Mouse (Mus musculus) midbrain, embryonic 11.5 days (tissue): ENCODE results near the gene Hcn1. TPM values are rescaled to one million over a fixed set of nuclear protein-coding genes. Genes with fewer than 3 reads are reported as not detected.
A peak's percentile ranks its signal among the peaks of the same experiment; 100 is the strongest.

Experiments
- ATAC-seq: fragments of 200-750 bp; cut with Nextera tagmentation; 2 replicates; pipeline ENCODE4 v1.8.0; 2017; ENCODE audit warnings: moderate TSS enrichment, moderate library complexity; ENCODE audit not compliant: low FRiP score
- DNase-seq: peaks from one replicate; pipeline ENCODE4 v3.0.0; 2015; ENCODE audit warnings: low spot score; ENCODE audit errors: missing footprints
- H3K27ac ChIP-seq: fragments of 300-500 bp; sonication (generic); 2 replicates; pipeline ENCODE4 v1.5.1; 2014; ENCODE audit warnings: low read depth, low read length
- H3K27me3 ChIP-seq: fragments of 300-500 bp; sonication (generic); 2 replicates; pipeline ENCODE4 v1.6.1; 2014; ENCODE audit warnings: mild to moderate bottlenecking, low read length, moderate library complexity, mixed read lengths; ENCODE audit not compliant: control insufficient read depth, insufficient read depth
- H3K36me3 ChIP-seq: fragments of 300-500 bp; sonication (generic); 2 replicates; pipeline ENCODE4 v1.6.1; 2014; ENCODE audit warnings: mild to moderate bottlenecking, low read length, moderate library complexity, mixed read lengths; ENCODE audit not compliant: control insufficient read depth, insufficient read depth
- H3K4me1 ChIP-seq: fragments of 300-500 bp; sonication (generic); 2 replicates; pipeline ENCODE4 v1.6.1; 2014; ENCODE audit warnings: low read length; ENCODE audit not compliant: control insufficient read depth, insufficient read depth
- H3K4me2 ChIP-seq: fragments of 300-500 bp; sonication (generic); 2 replicates; pipeline ENCODE4 v1.6.1; 2014; ENCODE audit warnings: mild to moderate bottlenecking, moderate library complexity
- H3K4me3 ChIP-seq: fragments of 300-500 bp; sonication (generic); 2 replicates; pipeline ENCODE4 v1.5.1; 2014; ENCODE audit warnings: low read depth, low read length
- H3K9ac ChIP-seq: fragments of 300-500 bp; sonication (generic); 2 replicates; pipeline ENCODE4 v1.6.1; 2014; ENCODE audit warnings: low read length
- H3K9me3 ChIP-seq: fragments of 300-500 bp; sonication (generic); 2 replicates; pipeline ENCODE4 v1.6.1; 2016; ENCODE audit warnings: low read length; ENCODE audit not compliant: control insufficient read depth
- WGBS: fragments of 180-500 bp; shearing (Covaris S2); extraction: QIAGEN DNeasy Blood & Tissue Kit; methylation state at CpG from one replicate; pipeline ENCODE4 v1.1.7; 2014; 5-methylcytosine and 5-hydroxymethylcytosine counted together
- polyA plus RNA-seq: library from polyadenylated mRNA; unstranded; fragments of >200 nt; fragmentation: Nextera tagmentation; extraction: Ambion mirVana; gene quantifications from 2 replicates; pipeline ENCODE4 v1.2.1, GENCODE M21; 2014

Gene Hcn1
- polyA plus RNA-seq, 1 experiment from 2014 or later, result 0.04 TPM

DNA sequence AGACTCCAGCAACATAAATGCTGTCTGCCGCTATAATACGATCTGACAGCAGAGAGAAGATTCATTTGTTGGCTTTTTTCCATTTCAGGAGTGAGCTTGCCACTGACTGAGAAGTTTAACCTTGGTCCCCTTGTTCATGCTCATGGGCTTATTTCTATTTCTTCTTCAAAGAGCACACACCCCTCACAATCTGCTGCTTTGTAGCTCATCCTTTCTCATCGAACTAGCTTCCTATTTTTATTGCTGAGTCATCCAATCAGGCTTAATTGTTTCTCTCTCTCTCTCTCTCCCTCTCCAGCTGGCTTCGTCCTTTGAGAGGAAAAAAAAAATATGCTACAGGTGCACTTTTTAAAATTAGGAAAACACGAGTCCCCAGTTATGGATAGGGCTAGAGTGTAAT lies 74.3 kb downstream of the Hcn1 start:
- no peaks in the 10 kb centered on the region for H3K36me3 ChIP-seq
- WGBS, result 83% methylated on average over 5 of the region's 5 CpGs

DNA sequence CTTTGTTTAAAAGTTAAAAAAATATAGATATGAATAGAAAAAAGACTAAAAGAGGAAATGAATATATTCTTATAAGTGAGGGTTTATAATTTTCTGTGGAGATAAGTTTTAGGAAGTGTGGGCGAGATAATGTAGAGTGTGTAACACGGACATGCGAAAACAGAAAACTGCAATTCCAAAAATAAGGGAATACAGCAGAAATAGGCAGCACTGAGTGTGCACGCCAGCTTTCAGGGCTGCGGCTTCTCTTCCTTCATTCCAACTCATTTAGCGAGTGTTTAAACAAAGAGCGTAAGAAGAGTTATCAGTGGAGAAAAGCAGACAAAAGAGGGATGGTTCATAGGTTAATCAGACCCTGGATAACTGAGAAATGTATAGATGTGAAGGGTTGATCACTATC lies 85.5 kb downstream of the Hcn1 start:
- no peak overlapping the region for H3K4me3 ChIP-seq
- 92% methylated on average over 7 of the region's 7 CpGs for WGBS
- no peaks in the 10 kb centered on the region for H3K36me3 ChIP-seq
- ATAC-seq, result no peak
- H3K9ac ChIP-seq, result no peak overlapping the region
- no peaks in the 10 kb centered on the region for H3K27me3 ChIP-seq
- H3K9me3 ChIP-seq, result no peaks in the 10 kb centered on the region
- DNase-seq, result no peak
- no peak overlapping the region for H3K27ac ChIP-seq
- no peaks in the 10 kb centered on the region for H3K4me1 ChIP-seq
- no peak overlapping the region for H3K4me2 ChIP-seq

More for the DNA sequence above, 74.3 kb downstream of the Hcn1 start:
- no peak overlapping the region for H3K4me2 ChIP-seq
- no peaks in the 10 kb centered on the region for H3K27me3 ChIP-seq
- no peak for ATAC-seq
- no peak overlapping the region for H3K9ac ChIP-seq
- DNase-seq, result peak; percentile 73
- H3K4me3 ChIP-seq, result no peak overlapping the region
- no peaks in the 10 kb centered on the region for H3K9me3 ChIP-seq
- no peaks in the 10 kb centered on the region for H3K4me1 ChIP-seq
- no peak overlapping the region for H3K27ac ChIP-seq

DNA sequence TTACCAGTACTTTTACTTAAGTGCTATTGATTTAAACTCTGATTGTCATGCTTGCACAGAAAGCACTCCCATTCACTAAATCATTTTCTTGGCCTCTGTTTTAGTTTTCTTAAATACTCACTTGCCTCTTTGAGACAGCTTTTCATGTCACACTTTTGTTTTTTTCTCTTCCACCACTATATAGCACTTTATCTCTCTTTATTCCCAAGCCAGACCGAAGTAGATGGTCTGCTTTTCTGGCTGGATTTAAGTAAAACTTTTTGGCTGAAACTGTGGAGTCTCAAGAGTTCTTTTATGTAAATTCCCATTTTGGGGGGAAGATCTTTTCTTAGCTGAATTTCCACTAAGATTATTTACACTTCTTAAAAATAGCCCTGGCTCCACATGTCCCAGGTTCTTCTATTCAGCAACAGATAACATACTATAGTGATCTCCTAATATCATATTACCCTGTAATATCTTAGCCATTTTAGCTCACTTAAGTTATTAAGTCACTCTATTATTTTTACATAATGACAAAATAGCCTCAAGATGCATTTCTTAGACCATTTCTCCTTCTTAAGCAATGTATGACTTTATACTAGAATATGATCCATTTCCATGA lies 92.7 kb downstream of the Hcn1 start:
- Histone ChIP-seq H3K27ac (no peak overlapping the region), H3K4me1 (no peaks in the 10 kb centered on the region), H3K4me2 (no peak overlapping the region), H3K36me3 (no peaks in the 10 kb centered on the region), H3K9me3 (no peaks in the 10 kb centered on the region), H3K9ac (no peak overlapping the region), H3K27me3 (no peaks in the 10 kb centered on the region), H3K4me3 (no peak overlapping the region)
- ATAC-seq (no peak), DNase-seq (peak; percentile 26)
- 91% methylated on average over 1 of the region's 1 CpGs for WGBS

DNA sequence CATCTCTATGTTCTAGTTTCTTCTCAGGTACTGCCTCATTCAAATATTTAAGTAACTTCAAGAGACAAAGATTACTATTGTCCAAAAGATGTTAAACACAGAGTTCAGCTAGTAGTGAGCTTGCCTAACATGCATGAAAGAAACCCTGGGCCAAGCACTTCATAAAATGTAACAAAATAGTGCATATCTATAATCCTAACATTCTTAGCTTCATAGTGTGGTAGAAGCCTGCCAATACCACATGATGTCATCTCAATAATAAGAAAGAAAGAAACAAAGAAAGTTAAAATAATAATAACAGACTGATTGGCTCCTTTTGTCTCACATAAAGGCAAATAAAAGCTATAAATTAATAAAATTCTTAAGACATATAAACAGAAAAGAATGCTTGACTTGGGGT lies 103.5 kb downstream of the Hcn1 start:
- no peak for DNase-seq
- H3K9me3 ChIP-seq, result no peaks in the 10 kb centered on the region
- no peak for ATAC-seq

DNA sequence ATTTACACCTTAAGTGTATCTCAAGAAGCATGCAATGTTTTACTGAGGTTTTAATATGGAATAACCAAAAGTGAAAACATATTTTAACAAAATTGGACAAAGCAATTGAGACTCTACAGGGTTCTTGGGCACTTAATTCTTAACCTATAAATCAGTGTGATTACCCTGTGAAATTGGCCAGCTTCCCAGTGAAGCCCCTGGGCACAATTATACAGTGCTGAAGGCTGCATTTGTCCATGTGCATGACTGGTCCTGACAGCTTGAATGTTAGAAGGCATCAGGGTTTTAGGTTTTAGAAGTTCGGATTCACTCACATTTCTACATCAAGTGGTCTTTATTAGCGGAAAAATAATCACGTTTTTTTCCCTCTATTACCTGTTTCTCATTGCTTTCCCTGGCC lies 103.9 kb downstream of the Hcn1 start:
- no peak overlapping the region for H3K4me3 ChIP-seq
- no peaks in the 10 kb centered on the region for H3K9me3 ChIP-seq
- H3K27me3 ChIP-seq, result no peaks in the 10 kb centered on the region
- 97% methylated on average over 3 of the region's 3 CpGs for WGBS
- no peak overlapping the region for H3K4me2 ChIP-seq
- H3K36me3 ChIP-seq, result no peaks in the 10 kb centered on the region
- no peaks in the 10 kb centered on the region for H3K4me1 ChIP-seq
- DNase-seq, result no peak
- no peak for ATAC-seq
- no peak overlapping the region for H3K27ac ChIP-seq
- no peak overlapping the region for H3K9ac ChIP-seq

More for the DNA sequence above, 103.5 kb downstream of the Hcn1 start:
- Histone ChIP-seq H3K27ac (no peak overlapping the region), H3K4me2 (no peak overlapping the region), H3K27me3 (no peaks in the 10 kb centered on the region), H3K9ac (no peak overlapping the region), H3K4me1 (no peaks in the 10 kb centered on the region), H3K36me3 (no peaks in the 10 kb centered on the region), H3K4me3 (no peak overlapping the region)

DNA sequence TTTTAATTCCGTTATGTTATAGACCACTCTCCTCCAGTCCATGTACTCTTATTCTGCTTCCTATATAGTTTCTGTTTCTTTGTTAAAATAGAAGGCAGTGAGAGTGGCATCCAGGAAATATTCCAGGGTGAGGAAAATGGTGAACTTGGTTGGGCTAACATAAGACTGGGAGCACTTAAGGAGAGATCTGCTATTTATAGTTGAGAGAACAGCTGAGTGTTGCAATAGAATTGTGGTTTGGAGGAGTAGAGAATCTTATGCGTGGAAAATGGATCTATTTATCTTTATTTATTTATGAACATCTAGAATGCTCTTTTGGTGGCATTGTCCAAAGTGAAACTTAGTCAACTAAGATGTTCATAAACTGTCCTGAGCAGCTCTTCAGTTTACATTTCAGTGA lies 104.4 kb downstream of the Hcn1 start:
- H3K36me3 ChIP-seq, result no peaks in the 10 kb centered on the region
- H3K27ac ChIP-seq, result no peak overlapping the region
- no peaks in the 10 kb centered on the region for H3K4me1 ChIP-seq
- 77% methylated on average over 2 of the region's 2 CpGs for WGBS
- no peak overlapping the region for H3K4me2 ChIP-seq
- H3K4me3 ChIP-seq, result no peak overlapping the region
- ATAC-seq (no peak), DNase-seq (no peak)
- no peak overlapping the region for H3K9ac ChIP-seq
- no peaks in the 10 kb centered on the region for H3K27me3 ChIP-seq
- H3K9me3 ChIP-seq, result no peaks in the 10 kb centered on the region

DNA sequence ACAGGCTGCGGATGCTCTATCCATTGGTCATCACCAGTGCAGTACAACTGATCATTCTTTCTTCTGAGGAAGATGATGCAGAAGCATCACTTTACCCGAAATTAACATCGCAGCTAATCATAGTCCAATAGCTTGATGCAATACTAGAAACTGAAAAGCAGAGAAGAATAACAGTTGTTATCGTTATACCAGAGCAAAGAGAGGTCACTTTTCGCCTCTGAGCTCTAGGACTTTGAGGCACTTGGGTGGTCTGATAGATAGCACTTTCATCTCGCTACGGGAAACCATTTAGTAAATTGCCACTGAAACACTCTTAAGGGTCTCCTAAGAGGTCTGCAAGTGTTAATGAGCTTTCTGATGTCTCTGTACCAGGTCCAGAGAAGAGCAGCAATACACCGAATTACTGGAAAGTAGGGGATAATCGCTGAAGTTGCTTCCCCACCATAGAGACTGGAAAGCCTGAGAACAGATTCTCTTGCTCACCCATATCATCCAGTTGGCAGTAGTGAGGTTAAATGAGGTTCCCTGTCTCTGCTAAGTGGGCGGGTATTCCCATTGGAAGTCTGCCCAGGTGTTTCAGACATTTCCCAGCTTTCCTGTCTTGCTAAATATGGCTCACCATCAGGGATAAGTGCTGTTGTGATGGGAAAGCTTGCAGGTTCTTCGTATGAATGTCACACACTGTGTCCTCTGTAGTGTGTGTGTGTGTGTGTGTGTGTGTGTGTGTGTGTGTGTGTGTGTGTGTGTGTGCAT lies 105.0 kb downstream of the Hcn1 start:
- 89% methylated on average over 11 of the region's 11 CpGs for WGBS
- Histone ChIP-seq H3K4me1 (no peaks in the 10 kb centered on the region), H3K4me3 (no peak overlapping the region), H3K4me2 (no peak overlapping the region), H3K9me3 (no peaks in the 10 kb centered on the region), H3K9ac (no peak overlapping the region), H3K27me3 (no peaks in the 10 kb centered on the region), H3K36me3 (no peaks in the 10 kb centered on the region), H3K27ac (no peak overlapping the region)
- no peak for DNase-seq
- no peak for ATAC-seq

DNA sequence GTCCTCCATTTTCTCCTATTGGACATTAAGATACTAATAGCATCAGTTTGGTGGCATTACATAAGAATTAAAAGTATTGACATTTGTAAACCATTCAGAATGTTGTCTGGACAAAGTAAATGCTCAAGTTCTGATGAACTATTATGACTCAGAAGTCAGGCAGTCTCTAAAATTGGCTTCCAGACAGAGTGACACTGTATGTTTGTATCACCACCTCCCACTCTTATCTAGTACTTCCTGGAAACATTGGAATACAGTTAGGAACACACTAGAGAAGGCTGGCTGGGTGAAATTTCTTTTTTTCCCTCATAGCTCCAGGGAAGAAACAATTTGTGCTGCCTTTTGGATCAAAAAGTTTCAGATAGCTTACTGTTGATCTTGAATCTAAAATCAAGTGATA lies 108.7 kb downstream of the Hcn1 start:
- Histone ChIP-seq H3K9me3 (no peaks in the 10 kb centered on the region), H3K4me2 (no peak overlapping the region), H3K27ac (no peak overlapping the region), H3K9ac (no peak overlapping the region), H3K4me3 (no peak overlapping the region), H3K27me3 (no peaks in the 10 kb centered on the region), H3K4me1 (no peaks in the 10 kb centered on the region), H3K36me3 (no peaks in the 10 kb centered on the region)
- DNase-seq, result no peak
- no peak for ATAC-seq

DNA sequence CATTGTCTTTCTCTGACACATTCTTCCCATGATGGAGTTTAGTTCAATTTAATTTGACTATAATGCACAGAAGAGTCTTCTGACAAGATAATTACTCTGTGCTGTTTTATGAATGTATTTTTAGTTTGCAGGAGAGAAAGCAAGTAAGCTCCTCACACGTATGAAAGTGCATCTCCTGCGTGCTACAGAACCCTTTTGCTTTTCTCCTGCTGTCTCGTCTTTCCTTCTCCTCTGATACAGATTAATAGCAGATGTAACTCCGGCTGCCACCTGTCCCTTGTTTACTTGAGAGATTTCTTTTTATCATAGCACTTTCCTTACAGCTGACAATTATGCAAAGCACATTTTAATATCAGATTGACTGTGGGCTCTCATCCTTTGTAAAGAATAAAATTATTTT lies 120.0 kb downstream of the Hcn1 start:
- Histone ChIP-seq H3K4me3 (no peak overlapping the region), H3K9me3 (no peaks in the 10 kb centered on the region), H3K9ac (no peak overlapping the region), H3K27ac (no peak overlapping the region), H3K27me3 (no peaks in the 10 kb centered on the region), H3K4me2 (no peak overlapping the region), H3K4me1 (no peaks in the 10 kb centered on the region), H3K36me3 (no peaks in the 10 kb centered on the region)
- 64% methylated on average over 4 of the region's 4 CpGs for WGBS
- no peak for DNase-seq
- no peak for ATAC-seq
